Mouse (Mus musculus) C2C12 (cell line): ENCODE data around the gene Zfp111.

Source experiments
- CTCF ChIP-seq: IDR thresholded peaks from one replicate; pipeline ENCODE4 v1.5.1; 2011; ENCODE audit not compliant: control insufficient read depth, insufficient read depth, insufficient read length
- FOSL1 ChIP-seq: IDR thresholded peaks from one replicate; pipeline ENCODE4 v1.8.0; 2011; ENCODE audit warnings: mild to moderate bottlenecking, low read length; ENCODE audit not compliant: poor library complexity, insufficient read depth, severe bottlenecking
- MAX ChIP-seq: IDR thresholded peaks from one replicate; pipeline ENCODE4 v1.6.1; 2011; ENCODE audit warnings: mild to moderate bottlenecking, control low read depth
- MYOD1 ChIP-seq: IDR thresholded peaks from one replicate; pipeline ENCODE4 v1.6.1; 2011; ENCODE audit warnings: low read depth; ENCODE audit not compliant: control insufficient read depth, insufficient read length
- MYOG ChIP-seq: IDR thresholded peaks from one replicate; pipeline ENCODE4 v1.6.1; 2011; ENCODE audit not compliant: control insufficient read depth, insufficient read length; ENCODE audit errors: extremely low read depth
- USF1 ChIP-seq: IDR thresholded peaks from one replicate; pipeline ENCODE4 v1.6.1; 2011; ENCODE audit warnings: low read depth, mild to moderate bottlenecking, control low read depth, moderate library complexity

- TF ChIP-seq CTCF (no peak), MAX (no peak), USF1 (no peak), MYOG (no peak), MYOD1 (no peak), FOSL1 (no peak)
Observed at GRCm38 (mm10) chr7:24259306-24259999, 48.2 kb upstream of the Zfp111 start.
